Mouse (Mus musculus) urinary bladder, postnatal 10 days (tissue): Measurements from ENCODE around the gene Cpt1b.

Experiments used
- DNase-seq: peaks from one replicate; pipeline ENCODE4 v3.0.0; 2022; ENCODE audit warnings: low spot score

Gene Cpt1b

DNA sequence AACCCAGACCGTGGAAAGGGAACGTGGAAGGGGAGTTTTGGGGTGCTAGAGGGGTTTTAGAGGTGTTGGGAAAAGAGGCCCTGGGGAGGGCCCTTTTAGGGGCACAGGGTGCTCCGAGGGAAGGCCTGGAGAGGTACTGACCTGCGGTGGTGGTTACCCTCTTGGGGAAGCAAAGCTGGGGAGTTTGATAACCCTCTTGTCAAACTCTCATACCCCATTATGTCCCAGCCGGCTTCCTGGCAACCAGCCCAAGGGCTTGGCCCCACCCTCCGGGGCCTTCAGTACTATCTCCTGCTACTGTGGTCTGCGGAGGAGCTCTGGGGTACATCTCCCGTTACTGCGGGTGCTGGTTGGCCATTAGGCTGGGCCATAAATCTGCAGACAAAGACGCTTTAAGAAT is 46.2 kb downstream of the Cpt1b start:
- DNase-seq: no peak

DNA sequence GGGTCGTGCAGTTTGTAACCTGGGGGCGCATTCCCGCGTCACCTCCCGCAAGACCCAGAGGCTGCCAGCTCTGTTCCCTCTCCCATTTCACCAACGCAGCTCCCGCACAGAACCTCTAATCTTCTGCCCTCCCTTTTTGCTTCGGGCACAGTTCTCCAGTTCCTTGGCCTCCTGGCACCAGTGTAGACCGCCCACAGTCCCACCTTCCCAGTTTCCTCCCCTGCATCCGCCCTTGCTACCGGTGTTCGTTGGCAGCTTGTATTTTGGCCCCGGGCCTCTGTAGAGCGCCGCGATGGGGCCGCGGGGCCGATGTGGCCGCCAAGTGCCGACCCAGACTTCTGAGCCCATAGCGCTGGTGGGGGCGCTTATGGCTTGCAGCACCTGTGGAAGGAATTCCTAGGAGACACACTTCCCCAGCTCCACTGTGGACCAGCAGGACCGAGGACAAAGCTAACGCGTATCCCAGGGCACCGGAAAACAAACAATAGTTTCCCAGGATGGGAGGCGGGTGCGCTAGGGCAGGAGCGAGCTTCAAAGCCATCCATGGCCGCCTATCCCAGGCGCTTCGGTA is 46.7 kb downstream of the Cpt1b start, which contains the start of gene Odf3b:
Odf3b (minus strand) TSS at position 452 of the 571 bp plus-strand sequence.
- no peak for DNase-seq

DNA sequence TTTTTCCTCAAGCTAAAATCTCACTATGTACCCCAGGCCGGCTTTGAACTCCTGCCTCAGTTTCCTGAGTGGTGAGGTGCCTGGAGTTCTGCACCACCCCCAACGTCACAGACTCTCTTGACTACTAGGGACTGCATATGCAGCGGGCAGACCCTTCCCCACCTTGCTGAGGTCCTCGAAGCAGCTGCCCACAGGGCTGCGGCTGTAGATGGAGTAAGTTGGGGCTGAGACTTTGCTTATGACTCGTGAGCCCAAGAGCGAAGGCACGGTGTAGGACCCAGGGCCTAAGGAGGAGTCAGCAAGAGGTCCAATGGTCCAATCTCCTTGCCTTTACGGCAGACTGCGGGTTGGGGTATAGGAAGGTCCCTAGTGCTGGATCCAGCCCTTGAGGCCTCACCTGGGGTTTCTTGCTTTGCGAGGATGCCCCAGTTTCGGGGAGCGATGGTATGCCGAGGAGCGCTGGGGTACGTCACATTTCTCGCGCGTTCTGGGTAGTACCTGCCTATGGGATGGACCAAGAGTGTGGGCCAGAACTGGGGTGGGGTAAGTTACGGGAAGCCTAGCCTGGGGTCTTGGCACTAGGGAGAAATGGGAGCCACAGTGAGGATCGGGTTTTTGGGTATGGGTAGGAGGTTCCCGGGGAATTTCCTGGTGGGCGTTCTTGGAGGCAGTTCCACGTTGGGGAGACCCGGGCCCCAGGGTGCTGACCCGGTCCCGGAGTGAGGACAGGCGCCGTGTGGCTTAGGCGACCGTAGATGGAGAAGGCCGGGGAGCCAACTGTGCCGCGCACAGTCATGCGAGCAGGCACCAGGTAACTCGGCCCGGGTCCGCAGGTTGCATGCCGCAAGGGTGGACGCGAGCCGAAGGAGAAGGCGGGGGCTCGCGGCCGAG is 47.5 kb downstream of the Cpt1b start:
- no peak for DNase-seq

DNA sequence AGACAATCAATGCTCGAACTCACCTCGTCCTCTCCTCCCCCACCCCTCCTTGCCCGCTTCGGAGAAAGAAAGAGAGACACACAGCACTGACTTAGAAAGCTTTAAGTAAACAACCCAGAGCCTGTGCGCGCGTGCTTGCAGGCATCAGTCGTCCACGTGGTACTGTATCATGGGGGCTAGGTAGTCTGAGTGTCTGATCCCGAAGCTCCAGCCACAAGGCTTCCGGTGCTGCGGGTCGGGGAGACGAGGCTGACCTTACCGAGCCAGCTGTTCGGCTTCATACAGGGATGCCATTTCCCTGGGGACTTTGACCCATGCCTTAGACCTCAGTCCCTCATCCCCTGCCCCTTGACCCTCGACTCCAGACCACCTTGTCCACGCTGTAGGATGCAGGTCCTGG is 48.3 kb downstream of the Cpt1b start:
- DNase-seq: no peak

DNA sequence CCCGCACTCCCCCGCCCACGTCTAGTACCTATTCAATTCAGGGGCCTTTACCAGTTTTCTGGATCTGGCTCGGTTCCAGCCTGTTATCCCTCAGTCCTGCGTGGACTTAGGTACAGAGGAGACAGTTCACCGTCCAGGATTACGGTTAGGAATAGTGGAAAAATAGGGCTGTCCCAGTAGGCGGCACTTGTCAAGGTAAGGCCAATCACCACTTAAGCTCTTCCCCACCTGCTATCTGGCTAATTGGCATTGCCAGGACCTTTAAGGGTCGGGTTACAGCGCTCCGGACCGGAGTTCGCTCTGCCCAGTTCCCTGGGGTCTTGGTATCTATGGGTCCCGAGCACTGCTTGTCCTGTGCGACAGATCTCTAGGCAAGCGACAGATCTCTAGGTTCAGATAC is 48.7 kb downstream of the Cpt1b start, which contains the start of gene Tymp:
Tymp (minus strand) TSS at position 83 of the 400 bp plus-strand sequence.
- no peak for DNase-seq

DNA sequence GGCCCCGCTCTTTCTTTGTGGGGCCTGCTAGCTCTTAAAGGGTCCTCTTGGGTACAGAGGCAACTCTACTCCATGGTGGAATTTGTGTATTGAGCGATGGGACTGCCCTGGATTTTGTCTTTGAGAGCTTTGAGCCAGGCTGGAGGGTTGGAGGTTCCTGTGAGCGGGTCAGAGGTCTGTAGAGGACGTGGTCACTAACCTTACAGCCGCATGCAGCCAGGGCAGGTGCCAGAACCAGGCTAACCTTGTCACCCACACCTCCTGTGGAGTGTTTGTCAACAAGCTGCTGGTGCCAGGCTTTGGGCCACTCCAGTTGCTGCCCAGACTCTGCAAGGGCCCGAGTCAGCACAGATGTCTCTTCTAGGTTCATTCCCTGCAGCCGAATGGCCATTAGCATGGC is 49.6 kb downstream of the Cpt1b start:
- DNase-seq: no peak

DNA sequence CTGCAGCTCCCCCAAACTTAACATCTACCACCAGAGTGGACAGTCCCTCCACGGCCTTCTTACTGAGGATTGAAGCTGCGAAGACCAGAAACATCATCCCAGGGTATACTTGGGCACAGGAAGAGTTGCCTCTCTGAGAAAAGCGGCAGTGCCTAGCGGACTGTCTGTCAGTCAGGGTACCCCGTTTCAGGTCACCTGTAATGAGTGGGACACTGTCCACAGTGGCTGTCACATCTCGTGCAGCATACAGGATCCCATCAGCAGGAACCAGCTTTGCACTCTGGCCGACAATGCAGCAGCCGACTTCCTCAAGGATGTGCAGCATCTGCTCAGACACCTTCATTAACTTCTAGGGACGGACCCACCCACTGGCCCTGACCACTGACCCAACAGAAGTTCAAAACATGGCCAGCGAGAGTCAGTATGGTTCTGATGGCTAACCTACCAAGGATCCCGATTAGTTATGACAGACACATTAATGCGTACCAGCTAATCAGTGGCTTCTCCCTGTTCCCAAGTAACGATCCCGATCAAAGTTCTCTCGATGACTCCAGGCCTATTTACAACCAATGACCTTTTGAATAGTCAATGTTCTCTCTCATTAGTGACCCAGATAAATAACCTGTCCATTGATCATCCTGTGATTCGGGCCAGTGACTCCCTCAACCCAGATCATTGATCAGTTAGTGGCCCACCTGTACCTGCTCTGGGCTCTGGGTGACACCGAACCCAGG is 50.7 kb downstream of the Cpt1b start:
- DNase-seq: no peak

DNA sequence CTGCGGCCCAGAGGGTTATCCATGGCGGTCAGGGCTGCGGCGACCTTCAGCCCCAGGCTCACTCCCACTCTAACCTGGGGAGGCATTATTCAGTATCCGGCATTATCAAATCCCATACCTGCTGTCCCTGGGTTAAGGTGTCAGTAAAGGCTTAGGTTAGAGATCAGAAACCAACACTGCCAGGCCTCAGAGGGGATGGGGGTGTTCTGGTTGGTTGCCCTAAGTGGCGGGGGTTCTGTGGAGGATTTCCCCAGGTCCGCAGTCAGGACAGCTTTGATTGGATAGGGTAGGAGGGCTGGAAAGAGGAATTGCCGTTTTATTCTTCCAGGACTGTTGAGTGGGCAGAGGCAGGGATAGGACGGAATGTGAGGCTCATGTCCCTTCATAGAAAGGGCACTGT is 51.3 kb downstream of the Cpt1b start:
- DNase-seq: no peak

DNA sequence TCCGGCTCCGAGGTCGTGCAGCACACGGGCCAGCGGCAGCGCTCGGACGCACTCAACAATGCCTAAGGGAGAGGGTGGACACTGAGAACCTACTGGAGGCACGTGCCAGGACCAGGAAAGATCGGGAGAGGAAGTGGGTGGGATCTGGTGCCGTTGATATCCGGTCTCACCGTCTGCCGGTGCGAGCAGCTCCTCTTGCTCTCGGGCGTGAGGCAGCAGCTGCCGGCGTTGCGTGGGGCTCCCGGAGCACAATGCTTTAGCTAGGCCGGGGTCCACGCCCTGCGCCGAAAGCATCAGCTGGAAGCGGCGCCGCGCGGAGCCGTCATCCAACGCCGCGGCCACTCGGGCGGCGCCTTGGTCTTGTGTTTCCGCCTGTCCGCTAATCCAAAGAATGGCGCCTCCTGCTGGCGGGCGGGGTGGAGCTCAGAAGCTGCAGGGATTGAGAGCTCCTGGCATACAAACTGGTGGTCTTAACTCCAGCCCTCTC is 51.9 kb downstream of the Cpt1b start, which contains the start of gene Sco2:
Sco2 (minus strand) TSS at position 85 of the 487 bp plus-strand sequence.
- peak; percentile 83 for DNase-seq

DNA sequence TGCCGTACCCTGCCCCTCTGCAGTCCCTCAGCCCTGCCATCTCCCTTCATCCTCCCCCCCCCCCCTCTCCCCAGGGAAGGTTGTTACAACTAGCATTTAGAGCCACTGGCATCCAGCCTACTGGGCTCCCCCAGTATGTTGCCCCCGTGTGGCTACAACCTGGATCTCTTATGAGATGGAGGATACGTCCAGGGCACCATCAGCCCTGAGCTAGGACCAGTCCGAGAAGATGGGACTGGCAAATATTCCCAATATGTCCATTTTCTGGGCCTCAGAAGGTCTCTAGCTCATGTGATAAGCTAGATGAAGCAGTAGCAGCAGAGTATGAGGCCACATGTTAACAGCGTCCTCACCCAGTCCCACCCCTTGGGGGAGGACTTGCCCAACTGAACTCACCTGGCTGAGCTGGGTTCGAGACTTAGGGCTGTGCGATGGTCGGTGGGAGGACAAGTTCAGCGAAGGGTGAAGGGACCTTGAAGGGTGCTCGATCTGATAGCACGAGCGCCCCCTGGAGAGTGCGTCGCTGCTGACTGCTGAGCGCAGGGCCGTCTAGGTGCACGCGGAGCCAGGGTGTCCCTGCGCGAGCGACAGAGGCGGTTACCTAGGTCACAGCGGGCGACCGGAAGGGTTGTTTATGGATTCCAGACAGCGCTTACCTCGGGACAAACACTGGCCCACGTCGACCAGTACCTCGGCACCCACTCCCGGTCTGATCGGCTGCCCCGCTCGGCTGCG is 52.5 kb downstream of the Cpt1b start:
- DNase-seq: peak; percentile 39

DNA sequence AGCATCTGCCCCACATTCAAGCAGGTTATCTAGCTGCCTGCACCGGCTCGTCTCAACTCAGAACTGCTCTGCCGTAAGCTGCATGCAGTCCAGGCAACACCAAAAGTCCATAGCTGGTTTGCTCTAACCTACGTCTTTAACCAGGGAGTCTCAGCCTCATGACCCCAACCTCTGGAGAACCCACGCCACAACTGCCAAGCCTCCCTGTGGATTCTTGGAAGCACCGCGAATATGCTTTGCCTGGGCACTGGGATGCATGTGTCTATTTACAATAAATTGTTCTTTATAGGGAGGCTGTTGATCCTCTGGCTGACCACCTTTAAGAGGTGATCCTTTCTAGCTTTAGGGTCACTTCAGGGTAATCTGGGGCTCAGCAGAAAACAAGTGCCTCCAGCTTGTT is 53.1 kb downstream of the Cpt1b start:
- no peak for DNase-seq

DNA sequence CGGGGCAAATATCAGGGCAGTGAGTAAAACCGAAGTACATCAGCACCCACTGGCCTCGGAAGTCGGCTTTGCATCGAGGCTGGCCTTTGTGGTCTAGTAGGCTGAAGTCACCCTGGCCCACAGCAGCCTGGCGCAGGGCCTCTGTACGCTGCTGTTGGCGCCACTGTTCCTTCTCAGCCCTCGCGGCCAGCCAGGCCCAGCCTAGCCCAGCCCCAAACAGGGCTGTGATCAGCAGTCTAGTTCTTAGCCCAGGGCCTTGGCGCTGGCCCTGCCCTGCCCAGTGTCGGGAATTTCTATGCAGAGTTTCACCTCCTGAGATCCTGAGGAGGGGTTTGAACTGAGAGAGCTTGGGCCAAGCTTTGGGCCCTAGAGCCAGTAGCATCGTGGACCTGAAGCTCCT is 53.6 kb downstream of the Cpt1b start:
- no peak for DNase-seq
